Mouse (Mus musculus): Measurements from ENCODE around the gene Retn.

DNA sequence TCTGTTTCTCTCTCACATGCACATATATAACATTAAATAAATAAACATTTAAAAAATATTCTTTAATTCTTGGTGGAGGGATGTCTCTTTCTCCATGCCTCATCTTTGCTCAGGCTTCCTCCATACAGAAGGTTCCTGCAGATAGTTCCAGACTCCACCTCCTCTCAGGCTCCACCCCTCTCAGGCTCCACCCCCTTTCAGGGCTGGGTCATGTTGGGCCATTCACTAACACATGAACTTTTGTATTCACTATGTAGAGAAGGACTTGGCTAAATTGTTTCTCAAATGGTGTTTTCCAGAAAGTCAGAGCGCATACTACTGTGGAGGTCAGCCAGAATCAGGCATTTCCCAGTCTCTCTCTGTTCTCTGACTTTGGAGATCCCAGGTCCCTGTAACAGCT, 45.9 kb downstream of the Retn start:
- TF ChIP-seq CTCF (IDR thresholded peaks at IDR 0.05; ENCODE audit: low read depth, low read length) (no peak), POLR2A (IDR thresholded peaks at IDR 0.05; ENCODE audit: insufficient read depth, low read length) (no peak)
